Mouse (Mus musculus): ENCODE results near the gene Polr2g.

GRCm38 (mm10) chr19:8803879-8804660 lies 5.7 kb upstream of the Polr2g start:
- no peak for TF ChIP-seq MXI1 (IDR thresholded peaks at IDR 0.05; ENCODE audit: low read depth, low read length)
- no peak for TF ChIP-seq CHD1 (IDR thresholded peaks at IDR 0.05; ENCODE audit: low read depth, low read length)
- no peak for TF ChIP-seq ZC3H11A (IDR thresholded peaks at IDR 0.05; ENCODE audit: low read depth, low read length)
- no peak; a peak in 1 of 4 replicates for TF ChIP-seq POLR2A (IDR thresholded peaks at IDR 0.05; ENCODE audit: control insufficient read depth in 1 of 2, insufficient read depth in 1 of 2, low read depth in 1 of 2, low read length in 2 of 2, poor library complexity in 1 of 2)
- TF ChIP-seq CTCF (IDR thresholded peaks at IDR 0.05 in 2 of 3, conservative IDR thresholded peaks at IDR 0.05 in 1 of 3; ENCODE audit: control insufficient read depth in 1 of 3, insufficient read depth in 1 of 3, low read depth in 2 of 3, low read length in 3 of 3, poor library complexity in 1 of 3, severe bottlenecking in 1 of 3), result no peak
- no peak for TF ChIP-seq RAD21 (IDR thresholded peaks at IDR 0.05; ENCODE audit: low read depth, low read length)
